Mouse (Mus musculus): ENCODE data around the gene Rif1. TPM values are rescaled to one million over a fixed set of nuclear protein-coding genes. Genes with fewer than 3 reads are reported as not detected.
"Not testable (repeated sequence)": the region's sequence is repeated elsewhere in the genome, so short reads cannot be mapped to it uniquely, and the experiment has no call there.

Rif1 gene
- polyA plus RNA-seq, 1 experiment from 2014 or later = 26.2 TPM

GRCm38 (mm10) chr2:52078666-52079065 lies 6.0 kb downstream of the Rif1 start:
- no peak overlapping the region for H3K4me3 ChIP-seq
- peaks cover 96% of the 10 kb centered on the region for H3K36me3 ChIP-seq
- WGBS = 92% methylated on average over 2 of the region's 2 CpGs
- no peak overlapping the region for H3K27ac ChIP-seq
- DNase-seq (ENCODE audit: low spot score) = no peak
- H3K27me3 ChIP-seq (ENCODE audit: insufficient read depth, poor library complexity, severe bottlenecking) = no peaks in the 10 kb centered on the region
- H3K4me1 ChIP-seq (replicated peaks) = peaks cover 11% of the 10 kb centered on the region; the same call in 1 of the 2 replicates
- no peaks in the 10 kb centered on the region for H3K9me3 ChIP-seq

DNA sequence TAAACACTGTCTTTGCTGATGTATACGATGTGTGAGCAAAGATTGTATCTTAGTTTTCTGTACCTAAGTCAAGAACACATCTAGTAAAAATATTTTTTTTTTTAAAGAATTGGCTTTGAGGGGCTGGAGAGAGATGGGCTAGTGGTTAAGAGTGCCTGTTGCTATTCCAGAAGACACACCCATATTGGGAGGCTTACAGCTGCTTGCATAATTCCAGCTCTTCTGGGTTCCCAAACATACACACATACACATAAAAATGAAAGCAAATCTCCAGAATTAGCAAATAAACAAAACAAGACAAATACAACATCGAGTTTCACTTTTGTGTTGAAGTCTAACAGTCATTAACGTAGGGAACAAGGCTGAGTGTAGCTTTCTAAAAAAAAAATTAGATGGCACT lies 11.4 kb downstream of the Rif1 start:
- no peak for DNase-seq (ENCODE audit: low spot score)
- Histone ChIP-seq H3K27ac (no peak overlapping the region), H3K4me1 (replicated peaks) (no peaks in the 10 kb centered on the region), H3K9me3 (no peaks in the 10 kb centered on the region), H3K36me3 (peaks cover 99% of the 10 kb centered on the region), H3K27me3 (ENCODE audit: insufficient read depth, poor library complexity, severe bottlenecking) (no peaks in the 10 kb centered on the region), H3K4me3 (no peak overlapping the region)
- WGBS = 96% methylated on average over 3 of the region's 3 CpGs

- WGBS = 96% methylated on average over 2 of the region's 2 CpGs
- Histone ChIP-seq H3K4me3 (no peak overlapping the region), H3K27ac (no peak overlapping the region), H3K27me3 (ENCODE audit: insufficient read depth, poor library complexity, severe bottlenecking) (no peaks in the 10 kb centered on the region), H3K9me3 (no peaks in the 10 kb centered on the region), H3K36me3 (peaks cover 99% of the 10 kb centered on the region), H3K4me1 (replicated peaks) (no peaks in the 10 kb centered on the region)
- no peak for DNase-seq (ENCODE audit: low spot score)
Measured at GRCm38 (mm10) chr2:52084571-52084970, 11.9 kb downstream of the Rif1 start.

- H3K4me1 ChIP-seq (replicated peaks) = no peaks in the 10 kb centered on the region
- H3K27me3 ChIP-seq (ENCODE audit: insufficient read depth, poor library complexity, severe bottlenecking) = no peaks in the 10 kb centered on the region
- H3K36me3 ChIP-seq = peaks cover 100% of the 10 kb centered on the region
- no peaks in the 10 kb centered on the region for H3K9me3 ChIP-seq
- no peak overlapping the region for H3K27ac ChIP-seq
- no peak overlapping the region for H3K4me3 ChIP-seq
- WGBS = 80% methylated on average over 1 of the region's 1 CpGs
- no peak for DNase-seq (ENCODE audit: low spot score)
Measured at GRCm38 (mm10) chr2:52114086-52114485, 41.5 kb downstream of the Rif1 start.

- H3K4me3 ChIP-seq; H3K27me3 ChIP-seq (ENCODE audit: insufficient read depth, poor library complexity, severe bottlenecking); DNase-seq (ENCODE audit: low spot score); H3K4me1 ChIP-seq (replicated peaks); H3K27ac ChIP-seq: not testable (repeated sequence)
- WGBS = 97% methylated on average over 20 of the region's 20 CpGs
- Histone ChIP-seq H3K36me3 (peaks cover 49% of the 10 kb centered on the region), H3K9me3 (peaks cover 14% of the 10 kb centered on the region)
Measured at GRCm38 (mm10) chr2:52131370-52131769, 58.7 kb downstream of the Rif1 start.

DNA sequence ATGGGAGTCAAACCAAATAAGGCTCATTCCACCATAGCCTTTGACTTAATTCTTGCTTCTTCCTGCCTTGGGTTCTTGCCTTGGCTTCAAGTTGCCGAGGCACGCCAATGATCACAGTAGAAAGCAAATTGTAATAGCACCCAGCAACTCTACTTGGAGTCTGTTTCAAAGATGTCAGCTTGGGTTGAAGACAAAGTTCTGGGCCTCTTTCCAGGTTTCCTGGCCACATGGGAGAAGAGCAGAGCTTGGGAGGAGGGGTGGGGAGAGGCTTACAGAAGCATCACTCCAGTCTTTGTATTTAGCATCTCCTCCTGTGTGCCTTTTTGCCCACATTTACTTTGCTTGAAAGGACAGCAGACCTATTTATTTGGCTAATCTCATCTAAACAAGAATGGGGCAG lies 60.7 kb downstream of the Rif1 start:
- no peak overlapping the region for H3K4me3 ChIP-seq
- no peaks in the 10 kb centered on the region for H3K27me3 ChIP-seq (ENCODE audit: insufficient read depth, poor library complexity, severe bottlenecking)
- WGBS = 96% methylated on average over 2 of the region's 2 CpGs
- no peaks in the 10 kb centered on the region for H3K4me1 ChIP-seq (replicated peaks)
- peaks cover 48% of the 10 kb centered on the region for H3K36me3 ChIP-seq
- DNase-seq (ENCODE audit: low spot score) = no peak
- H3K27ac ChIP-seq = no peak overlapping the region
- no peaks in the 10 kb centered on the region for H3K9me3 ChIP-seq

DNA sequence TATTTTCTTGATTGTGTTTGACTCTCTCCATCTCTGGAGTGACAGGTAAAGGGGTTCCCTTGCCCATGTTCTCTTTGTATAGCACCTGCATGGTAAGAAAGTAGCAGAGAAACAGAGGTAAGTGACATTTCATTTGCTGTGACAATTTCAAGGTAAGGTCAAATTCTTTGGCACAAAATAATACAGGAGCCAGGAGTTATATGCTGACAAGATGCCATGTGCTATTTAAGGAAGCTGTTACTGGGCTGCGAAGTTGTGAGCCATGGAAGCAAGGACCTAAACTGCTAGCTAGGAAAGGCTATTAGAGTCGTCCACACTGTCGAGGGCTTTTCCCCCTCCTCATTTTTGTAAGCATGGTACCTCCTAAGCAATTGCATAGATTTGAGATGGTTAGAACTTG lies 80.4 kb downstream of the Rif1 start:
- no peak for DNase-seq (ENCODE audit: low spot score)
- H3K36me3 ChIP-seq = no peaks in the 10 kb centered on the region
- H3K9me3 ChIP-seq = no peaks in the 10 kb centered on the region
- H3K4me3 ChIP-seq = no peak overlapping the region
- no peaks in the 10 kb centered on the region for H3K4me1 ChIP-seq (replicated peaks)
- WGBS = 90% methylated on average over 3 of the region's 3 CpGs
- H3K27ac ChIP-seq = no peak overlapping the region
- no peaks in the 10 kb centered on the region for H3K27me3 ChIP-seq (ENCODE audit: insufficient read depth, poor library complexity, severe bottlenecking)

DNA sequence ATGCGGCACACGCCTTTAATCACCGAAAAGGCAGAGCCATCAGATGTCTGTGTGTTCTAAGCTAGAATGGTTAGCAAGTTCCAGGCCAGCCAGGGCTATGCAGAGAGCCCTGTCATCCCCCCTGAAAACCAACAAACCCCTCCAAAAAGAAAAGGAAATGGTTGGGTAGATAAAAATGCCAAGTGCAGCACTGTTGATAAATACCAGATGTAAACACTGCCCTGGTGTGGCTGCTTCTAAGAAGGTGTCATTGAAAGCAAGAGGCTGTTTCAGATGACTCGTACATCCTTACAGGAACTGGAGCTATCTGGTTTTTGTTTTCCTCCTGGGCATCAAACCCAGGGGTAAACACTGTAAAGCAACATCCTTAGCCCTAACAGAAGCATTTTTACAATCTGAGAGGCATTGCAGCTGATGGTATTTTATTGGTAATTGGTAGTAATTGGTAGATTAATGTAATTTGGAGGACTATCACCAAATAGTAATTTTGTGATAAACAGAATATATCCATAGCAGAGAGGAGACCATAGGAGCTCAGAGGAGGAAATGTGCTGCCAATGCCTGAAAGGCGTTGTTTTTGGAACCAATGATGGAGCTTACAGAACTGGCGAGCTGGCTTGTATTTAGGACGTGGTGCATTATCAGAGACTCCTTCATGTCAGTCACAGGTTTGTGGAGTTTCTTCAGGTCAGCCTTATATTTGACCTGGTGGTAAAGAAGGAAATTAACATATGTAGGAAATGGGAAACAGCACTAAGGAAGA lies 96.8 kb downstream of the Rif1 start:
- H3K9me3 ChIP-seq = no peaks in the 10 kb centered on the region
- no peak for DNase-seq (ENCODE audit: low spot score)
- H3K27ac ChIP-seq = no peak overlapping the region
- H3K36me3 ChIP-seq = no peaks in the 10 kb centered on the region
- 84% methylated on average over 7 of the region's 7 CpGs for WGBS
- H3K27me3 ChIP-seq (ENCODE audit: insufficient read depth, poor library complexity, severe bottlenecking) = no peaks in the 10 kb centered on the region
- no peak overlapping the region for H3K4me3 ChIP-seq
- H3K4me1 ChIP-seq (replicated peaks) = no peaks in the 10 kb centered on the region

Other genes with a start within 250 kb of the Rif1 start
- 6.2 and 8.4 TPM in 2 replicates for gene Rbm43, start 137.7 kb upstream of the Rif1 start, polyA plus RNA-seq (2016; fragmentation: Nextera tagmentation; extraction: Ambion mirVana)
- 4.6 and 7.0 TPM in 2 replicates for gene Nmi, start 99.3 kb upstream of the Rif1 start, polyA plus RNA-seq (2016; fragmentation: Nextera tagmentation; extraction: Ambion mirVana)
- gene Tnfaip6, start 34.8 kb upstream of the Rif1 start, polyA plus RNA-seq (2016; fragmentation: Nextera tagmentation; extraction: Ambion mirVana) = 23.7 and 28.6 TPM in 2 replicates

Measured in hindbrain, embryonic 10.5 days (tissue).